Mouse (Mus musculus) midbrain, postnatal 0 days (tissue): ENCODE data around the gene Nedd4. TPM values are rescaled to one million over a fixed set of nuclear protein-coding genes. Genes with fewer than 3 reads are reported as not detected.

Experiments used
- ATAC-seq: fragments of 200-750 bp; cut with Nextera tagmentation; 2 replicates; pipeline ENCODE4 v1.8.0; 2017; ENCODE audit warnings: moderate number of reproducible peaks, mild to moderate bottlenecking, moderate TSS enrichment, moderate library complexity; ENCODE audit not compliant: low FRiP score
- DNase-seq: peaks from one replicate; pipeline ENCODE4 v3.0.0-alpha.2; 2015; ENCODE audit warnings: low spot score
- H3K27ac ChIP-seq: fragments of 300-500 bp; sonication (generic); 2 replicates; pipeline ENCODE4 v1.5.1; 2014; ENCODE audit warnings: low read depth, mild to moderate bottlenecking, low read length, mixed read lengths
- H3K27me3 ChIP-seq: fragments of 300-500 bp; sonication (generic); 2 replicates; pipeline ENCODE4 v1.6.1; 2014; ENCODE audit warnings: low read length, control low read depth, mixed read lengths; ENCODE audit not compliant: insufficient read depth
- H3K36me3 ChIP-seq: fragments of 300-500 bp; sonication (generic); 2 replicates; pipeline ENCODE4 v1.6.1; 2014; ENCODE audit warnings: low read length, control low read depth, mixed read lengths; ENCODE audit not compliant: insufficient read depth
- H3K4me1 ChIP-seq: fragments of 300-500 bp; sonication (generic); 2 replicates; pipeline ENCODE4 v1.6.1; 2014; ENCODE audit warnings: mild to moderate bottlenecking, control low read depth, antibody characterized with exemption, low read length, mixed read lengths; ENCODE audit not compliant: insufficient read depth
- H3K4me2 ChIP-seq: fragments of 300-500 bp; sonication (generic); 2 replicates; pipeline ENCODE4 v1.6.1; 2014; ENCODE audit warnings: low read depth, mild to moderate bottlenecking, low read length, mixed read lengths; ENCODE audit not compliant: poor library complexity, severe bottlenecking
- H3K4me3 ChIP-seq: fragments of 300-500 bp; sonication (generic); 2 replicates; pipeline ENCODE4 v1.5.1; 2014; ENCODE audit warnings: low read depth, mild to moderate bottlenecking, low read length, moderate library complexity
- H3K9ac ChIP-seq: fragments of 300-500 bp; sonication (generic); replicated peaks from 2 replicates; pipeline ENCODE4 v1.6.1; 2014; ENCODE audit warnings: mild to moderate bottlenecking, low read length, moderate library complexity, mixed read lengths; ENCODE audit not compliant: poor library complexity, severe bottlenecking
- H3K9me3 ChIP-seq: fragments of 300-500 bp; sonication (generic); 2 replicates; pipeline ENCODE4 v1.6.1; 2016; ENCODE audit warnings: low read length, control low read depth
- CTCF ChIP-seq: IDR thresholded peaks from 2 replicates; pipeline ENCODE4 v1.5.1; 2016; ENCODE audit warnings: antibody characterized with exemption, mild to moderate bottlenecking
- WGBS: fragments of 180-500 bp; shearing (Covaris S2); extraction: QIAGEN DNeasy Blood & Tissue Kit; methylation state at CpG from one replicate; pipeline ENCODE4 v1.1.7; 2014; 5-methylcytosine and 5-hydroxymethylcytosine counted together
- polyA plus RNA-seq: library from polyadenylated mRNA; unstranded; fragments of >200 nt; fragmentation: Nextera tagmentation; extraction: Ambion mirVana; gene quantifications from 2 replicates; pipeline ENCODE4 v1.2.1, GENCODE M21; 2015
- total RNA-seq: library from RNA; depleted of rRNA; stranded (reverse); fragments of >200 nt; gene quantifications from 2 replicates; pipeline ENCODE4 v1.2.3, GENCODE M21; 2014

Gene Nedd4
- total and polyA plus RNA-seq, 2 experiments from 2014 or later, result 321 to 432 TPM

- peaks cover 74% of the 10 kb centered on the region for H3K36me3 ChIP-seq
- no peak overlapping the region for H3K4me3 ChIP-seq
- H3K4me2 ChIP-seq, result no peak overlapping the region
- DNase-seq, result no peak
- no peaks in the 10 kb centered on the region for H3K9me3 ChIP-seq
- no peak overlapping the region for H3K9ac ChIP-seq
- H3K27ac ChIP-seq, result no peak overlapping the region
- H3K4me1 ChIP-seq, result no peaks in the 10 kb centered on the region
- 90% methylated on average over 14 of the region's 14 CpGs for WGBS
- TF ChIP-seq CTCF, result no peak
- H3K27me3 ChIP-seq, result no peaks in the 10 kb centered on the region
- ATAC-seq, result no peak
These were observed 59.1 kb downstream of the Nedd4 start for GRCm38 (mm10) chr9:72721221-72721620.

DNA sequence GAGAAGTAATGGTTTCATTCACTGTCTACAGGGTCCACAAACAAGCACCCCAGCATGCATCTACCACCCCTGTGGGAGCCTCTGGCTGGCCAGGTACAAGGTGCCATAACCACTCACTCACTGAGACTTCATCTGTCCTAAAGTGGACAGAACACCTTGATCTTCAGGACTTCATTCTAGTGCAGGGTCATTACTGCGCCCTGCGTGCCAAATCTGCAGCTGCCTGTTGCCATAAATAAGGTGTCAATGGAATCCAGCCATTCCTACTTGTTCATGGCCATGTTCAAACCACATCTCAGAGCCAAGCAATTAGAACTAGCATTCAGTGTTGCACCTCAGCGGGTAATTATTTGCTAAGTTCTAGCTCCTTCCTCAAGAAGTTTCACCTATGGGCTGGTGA is 60.5 kb downstream of the Nedd4 start:
- no peak for ATAC-seq
- TF ChIP-seq CTCF, result no peak
- no peaks in the 10 kb centered on the region for H3K27me3 ChIP-seq

DNA sequence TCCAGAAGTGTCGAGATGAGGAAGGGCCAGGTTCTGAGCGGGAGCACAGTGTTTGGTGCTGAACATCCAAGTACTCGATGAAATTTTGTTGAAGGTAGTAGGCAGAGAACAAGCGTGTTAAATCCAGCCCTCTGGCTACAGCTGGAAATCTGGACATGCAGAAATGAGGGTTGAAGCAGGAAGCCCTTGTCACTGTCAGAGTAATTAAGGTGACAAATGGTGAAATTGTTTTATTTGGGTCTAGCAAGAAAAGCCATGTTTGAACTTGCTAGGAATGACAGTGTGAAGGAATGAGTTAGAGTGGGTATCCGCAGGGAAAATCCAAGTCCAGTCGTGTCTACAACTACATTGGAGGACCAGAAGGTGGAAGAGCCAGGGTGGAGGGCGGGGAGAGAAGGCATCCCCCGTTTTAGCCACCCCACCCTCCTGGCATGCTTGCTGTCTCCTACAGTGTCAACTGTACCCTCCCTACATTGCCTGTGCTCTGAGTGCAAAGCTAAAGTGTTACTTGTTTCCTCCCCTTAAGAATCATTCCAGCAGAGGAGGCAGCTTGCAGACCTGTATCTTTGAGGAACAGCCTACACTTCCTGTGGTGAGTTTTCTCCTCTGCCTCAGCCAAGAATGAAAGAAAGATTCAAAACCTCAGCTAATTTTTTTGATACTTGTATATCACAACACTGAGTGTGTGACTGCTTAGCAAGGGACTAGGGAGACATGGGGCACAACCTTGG is 62.5 kb downstream of the Nedd4 start:
- Histone ChIP-seq H3K4me3 (no peak overlapping the region), H3K27ac (no peak overlapping the region), H3K9me3 (no peaks in the 10 kb centered on the region), H3K36me3 (peaks cover 67% of the 10 kb centered on the region), H3K4me2 (no peak overlapping the region), H3K9ac (no peak overlapping the region), H3K4me1 (no peaks in the 10 kb centered on the region), H3K27me3 (no peaks in the 10 kb centered on the region)
- no peak for ATAC-seq
- no peak for TF ChIP-seq CTCF
- DNase-seq, result no peak
- WGBS, result 82% methylated on average over 8 of the region's 8 CpGs

More for the DNA sequence above, 60.5 kb downstream of the Nedd4 start:
- H3K4me2 ChIP-seq, result no peak overlapping the region
- no peaks in the 10 kb centered on the region for H3K4me1 ChIP-seq
- no peak overlapping the region for H3K9ac ChIP-seq
- no peaks in the 10 kb centered on the region for H3K9me3 ChIP-seq
- no peak overlapping the region for H3K27ac ChIP-seq
- DNase-seq, result no peak
- H3K36me3 ChIP-seq, result peaks cover 76% of the 10 kb centered on the region
- H3K4me3 ChIP-seq, result no peak overlapping the region
- 98% methylated on average over 3 of the region's 3 CpGs for WGBS

DNA sequence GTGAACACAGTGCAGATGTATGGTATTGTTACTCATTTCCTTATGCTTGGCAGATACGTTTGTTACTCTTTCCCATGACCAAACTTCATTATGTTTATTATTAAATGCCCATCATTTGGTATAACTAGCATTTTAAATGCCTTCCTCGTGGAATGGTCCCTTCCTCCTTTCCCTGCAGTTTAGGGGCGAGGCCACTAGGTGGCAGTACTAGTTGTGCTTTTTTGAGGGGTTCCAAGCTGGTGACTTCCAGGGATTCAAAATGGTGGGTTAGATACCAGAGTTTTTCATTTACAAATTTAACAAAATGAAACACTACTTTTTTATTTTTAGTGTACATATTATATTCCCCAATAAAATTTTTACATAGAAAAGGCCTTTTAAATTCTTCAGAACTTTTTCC is 71.8 kb downstream of the Nedd4 start:
- H3K4me1 ChIP-seq, result no peaks in the 10 kb centered on the region
- ATAC-seq (no peak), DNase-seq (peak; percentile 58)
- H3K4me3 ChIP-seq, result no peak overlapping the region
- H3K27me3 ChIP-seq, result no peaks in the 10 kb centered on the region
- no peak overlapping the region for H3K4me2 ChIP-seq
- WGBS, result 36% methylated on average over 3 of the region's 3 CpGs
- TF ChIP-seq CTCF, result peak; percentile 79
- H3K27ac ChIP-seq, result no peak overlapping the region
- H3K36me3 ChIP-seq, result peaks cover 64% of the 10 kb centered on the region
- no peaks in the 10 kb centered on the region for H3K9me3 ChIP-seq
- no peak overlapping the region for H3K9ac ChIP-seq

DNA sequence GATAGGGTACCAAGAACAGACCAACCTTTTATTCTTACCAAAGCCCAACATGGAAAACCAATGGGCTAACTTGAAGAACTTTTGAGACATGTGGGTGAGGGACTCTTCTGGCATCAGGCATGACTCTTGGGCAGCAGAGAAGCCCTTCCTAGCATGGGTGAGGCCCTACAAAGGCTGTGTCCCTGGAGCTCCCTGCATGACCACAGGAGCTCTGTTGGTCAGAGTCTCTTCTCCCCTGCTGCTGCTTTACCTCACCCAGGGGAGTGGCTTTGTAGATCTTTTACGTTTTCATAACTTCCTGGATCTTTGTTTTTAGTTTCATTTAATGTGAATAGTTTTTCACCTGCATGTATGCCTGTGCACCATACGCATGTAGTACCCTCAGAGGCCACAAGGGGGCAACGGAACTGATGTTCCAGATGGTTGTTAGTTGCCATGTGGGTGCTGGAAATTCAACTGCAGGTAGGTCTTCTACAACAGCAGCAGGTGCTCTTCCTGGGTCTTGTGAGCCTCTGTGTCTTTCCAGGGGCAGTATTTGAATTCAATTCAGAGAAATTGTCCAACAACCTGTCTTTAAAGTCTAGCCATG is 73.8 kb downstream of the Nedd4 start:
- Histone ChIP-seq H3K9ac (no peak overlapping the region), H3K27me3 (no peaks in the 10 kb centered on the region), H3K36me3 (peaks cover 69% of the 10 kb centered on the region), H3K4me1 (no peaks in the 10 kb centered on the region), H3K4me2 (no peak overlapping the region), H3K27ac (no peak overlapping the region), H3K4me3 (no peak overlapping the region), H3K9me3 (no peaks in the 10 kb centered on the region)
- TF ChIP-seq CTCF, result peak; percentile 78
- no peak for ATAC-seq
- WGBS, result 70% methylated on average over 3 of the region's 3 CpGs
- DNase-seq, result peak; percentile 27

- WGBS, result 96% methylated on average over 6 of the region's 6 CpGs
- no peak for ATAC-seq
- H3K27ac ChIP-seq, result no peak overlapping the region
These were observed 79.1 kb downstream of the Nedd4 start for GRCm38 (mm10) chr9:72741206-72741605.

More at GRCm38 (mm10) chr9:72741206-72741605, 79.1 kb downstream of the Nedd4 start:
- H3K27me3 ChIP-seq, result no peaks in the 10 kb centered on the region
- TF ChIP-seq CTCF, result no peak
- H3K4me3 ChIP-seq, result no peak overlapping the region
- H3K4me1 ChIP-seq, result no peaks in the 10 kb centered on the region
- no peaks in the 10 kb centered on the region for H3K9me3 ChIP-seq
- no peak overlapping the region for H3K9ac ChIP-seq
- no peak for DNase-seq
- no peak overlapping the region for H3K4me2 ChIP-seq
- peaks cover 84% of the 10 kb centered on the region for H3K36me3 ChIP-seq
